Mouse (Mus musculus) limb, embryonic 13.5 days (tissue): Measurements from ENCODE around the gene Bcl9. TPM values are rescaled to one million over a fixed set of nuclear protein-coding genes. Genes with fewer than 3 reads are reported as not detected.

Experiments used
- ATAC-seq: fragments of 200-750 bp; cut with Nextera tagmentation; 2 replicates; pipeline ENCODE4 v1.8.0; 2017; ENCODE audit warnings: low read depth, moderate number of reproducible peaks, moderate TSS enrichment; ENCODE audit not compliant: low FRiP score
- H3K27ac ChIP-seq: fragments of 300-500 bp; sonication (generic); 2 replicates; pipeline ENCODE4 v1.5.1; 2015; ENCODE audit warnings: inconsistent platforms, mild to moderate bottlenecking, moderate library complexity
- H3K27me3 ChIP-seq: fragments of 300-500 bp; sonication (generic); 2 replicates; pipeline ENCODE4 v1.6.1; 2015; ENCODE audit warnings: mild to moderate bottlenecking, inconsistent platforms
- H3K36me3 ChIP-seq: fragments of 300-500 bp; sonication (generic); 2 replicates; pipeline ENCODE4 v1.6.1; 2015; ENCODE audit warnings: inconsistent platforms, mild to moderate bottlenecking, moderate library complexity
- H3K4me1 ChIP-seq: fragments of 300-500 bp; sonication (generic); 2 replicates; pipeline ENCODE4 v1.6.1; 2015; ENCODE audit warnings: inconsistent platforms
- H3K4me2 ChIP-seq: fragments of 300-500 bp; sonication (generic); replicated peaks from 2 replicates; pipeline ENCODE4 v1.6.1; 2015; ENCODE audit warnings: inconsistent platforms, mild to moderate bottlenecking, moderate library complexity
- H3K4me3 ChIP-seq: fragments of 300-500 bp; sonication (generic); 2 replicates; pipeline ENCODE4 v1.5.1; 2015; ENCODE audit warnings: moderate library complexity, mild to moderate bottlenecking, inconsistent platforms
- H3K9ac ChIP-seq: fragments of 300-500 bp; sonication (generic); 2 replicates; pipeline ENCODE4 v1.6.1; 2015; ENCODE audit warnings: mild to moderate bottlenecking, inconsistent platforms
- H3K9me3 ChIP-seq: fragments of 300-500 bp; sonication (generic); 2 replicates; pipeline ENCODE4 v1.6.1; 2016; ENCODE audit warnings: inconsistent platforms
- WGBS: fragments of 180-500 bp; shearing (Covaris S2); methylation state at CpG from one replicate; pipeline ENCODE4 v1.1.7; 2015; 5-methylcytosine and 5-hydroxymethylcytosine counted together
- polyA plus RNA-seq: library from polyadenylated mRNA; unstranded; fragments of >200 nt; fragmentation: Nextera tagmentation; extraction: Ambion mirVana; gene quantifications from 2 replicates; pipeline ENCODE4 v1.2.1, GENCODE M21; 2015

Bcl9 gene
- polyA plus RNA-seq, 1 experiment from 2014 or later = 97.4 TPM

- Histone ChIP-seq H3K4me1 (peaks cover 40% of the 10 kb centered on the region), H3K9ac (no peak overlapping the region), H3K4me2 (no peak overlapping the region), H3K27ac (peak overlapping the region; percentile 61; the same call in 1 of the 2 replicates), H3K27me3 (no peaks in the 10 kb centered on the region), H3K9me3 (no peaks in the 10 kb centered on the region), H3K4me3 (no peak overlapping the region), H3K36me3 (no peaks in the 10 kb centered on the region)
- ATAC-seq = no peak
- WGBS = 68% methylated on average over 6 of the region's 6 CpGs
Observed at GRCm38 (mm10) chr3:97252896-97253295, 44.8 kb downstream of the Bcl9 start.

GRCm38 (mm10) chr3:97242629-97243167 is 55.0 kb downstream of the Bcl9 start:
- Histone ChIP-seq H3K4me1 (peaks cover 19% of the 10 kb centered on the region), H3K36me3 (no peaks in the 10 kb centered on the region), H3K4me2 (no peak overlapping the region), H3K9me3 (no peaks in the 10 kb centered on the region), H3K27ac (no peak overlapping the region), H3K27me3 (no peaks in the 10 kb centered on the region), H3K9ac (no peak overlapping the region), H3K4me3 (no peak overlapping the region)
- 43% methylated on average over 10 of the region's 10 CpGs for WGBS
- ATAC-seq = no peak

- Histone ChIP-seq H3K9me3 (no peaks in the 10 kb centered on the region), H3K9ac (no peak overlapping the region), H3K4me3 (no peak overlapping the region), H3K27me3 (no peaks in the 10 kb centered on the region), H3K36me3 (no peaks in the 10 kb centered on the region), H3K27ac (no peak overlapping the region), H3K4me1 (peaks cover 19% of the 10 kb centered on the region), H3K4me2 (no peak overlapping the region)
- no peak for ATAC-seq
- 61% methylated on average over 6 of the region's 6 CpGs for WGBS
Observed at GRCm38 (mm10) chr3:97241826-97242225, 55.9 kb downstream of the Bcl9 start.

- no peaks in the 10 kb centered on the region for H3K9me3 ChIP-seq
- no peak overlapping the region for H3K4me3 ChIP-seq
- no peak overlapping the region; the same call in 1 of the 2 replicates for H3K27ac ChIP-seq
- H3K27me3 ChIP-seq = no peaks in the 10 kb centered on the region
- no peak for ATAC-seq
- WGBS = 83% methylated on average over 6 of the region's 6 CpGs
- H3K4me2 ChIP-seq = no peak overlapping the region
- H3K36me3 ChIP-seq = no peaks in the 10 kb centered on the region
- no peak overlapping the region for H3K9ac ChIP-seq
- H3K4me1 ChIP-seq = peaks cover 22% of the 10 kb centered on the region
Observed at GRCm38 (mm10) chr3:97239793-97240192, 57.9 kb downstream of the Bcl9 start.

- Histone ChIP-seq H3K36me3 (no peaks in the 10 kb centered on the region), H3K27ac (0 out of 2 replicates have a peak overlapping the region, but pooled peaks have one; percentile 22), H3K4me1 (peaks cover 18% of the 10 kb centered on the region), H3K9ac (no peak overlapping the region), H3K27me3 (no peaks in the 10 kb centered on the region), H3K9me3 (no peaks in the 10 kb centered on the region), H3K4me2 (no peak overlapping the region), H3K4me3 (no peak overlapping the region)
- WGBS = 88% methylated on average over 5 of the region's 5 CpGs
- ATAC-seq = no peak
Observed at GRCm38 (mm10) chr3:97239316-97239715, 58.4 kb downstream of the Bcl9 start.

GRCm38 (mm10) chr3:97238521-97238920 is 59.2 kb downstream of the Bcl9 start:
- ATAC-seq = no peak
- H3K4me1 ChIP-seq = peaks cover 18% of the 10 kb centered on the region
- no peaks in the 10 kb centered on the region for H3K27me3 ChIP-seq
- H3K9me3 ChIP-seq = no peaks in the 10 kb centered on the region
- H3K4me2 ChIP-seq = no peak overlapping the region
- no peak overlapping the region for H3K27ac ChIP-seq
- 75% methylated on average over 2 of the region's 2 CpGs for WGBS
- H3K9ac ChIP-seq = no peak overlapping the region
- H3K4me3 ChIP-seq = no peak overlapping the region
- H3K36me3 ChIP-seq = no peaks in the 10 kb centered on the region

- no peak overlapping the region for H3K4me3 ChIP-seq
- H3K4me1 ChIP-seq = peaks cover 8% of the 10 kb centered on the region
- no peak overlapping the region for H3K27ac ChIP-seq
- no peaks in the 10 kb centered on the region for H3K27me3 ChIP-seq
- H3K9me3 ChIP-seq = no peaks in the 10 kb centered on the region
- H3K36me3 ChIP-seq = no peaks in the 10 kb centered on the region
- WGBS = 99% methylated on average over 2 of the region's 2 CpGs
- H3K4me2 ChIP-seq = no peak overlapping the region
- no peak overlapping the region for H3K9ac ChIP-seq
- ATAC-seq = no peak
Observed at GRCm38 (mm10) chr3:97237403-97237802, 60.3 kb downstream of the Bcl9 start.

GRCm38 (mm10) chr3:97234797-97235196 is 62.9 kb downstream of the Bcl9 start:
- Histone ChIP-seq H3K4me2 (no peak overlapping the region), H3K9ac (no peak overlapping the region), H3K9me3 (no peaks in the 10 kb centered on the region), H3K27ac (no peak overlapping the region), H3K36me3 (peaks cover 6% of the 10 kb centered on the region; the same call in 1 of the 2 replicates), H3K4me1 (peaks cover 12% of the 10 kb centered on the region; the same call in 1 of the 2 replicates), H3K27me3 (no peaks in the 10 kb centered on the region), H3K4me3 (no peak overlapping the region)
- ATAC-seq = no peak
- 89% methylated on average over 14 of the region's 14 CpGs for WGBS

GRCm38 (mm10) chr3:97232328-97232727 is 65.4 kb downstream of the Bcl9 start:
- Histone ChIP-seq H3K4me1 (peaks cover 23% of the 10 kb centered on the region), H3K9ac (no peak overlapping the region), H3K27me3 (no peaks in the 10 kb centered on the region), H3K36me3 (peaks cover 6% of the 10 kb centered on the region; the same call in 1 of the 2 replicates), H3K4me3 (no peak overlapping the region), H3K27ac (no peak overlapping the region), H3K4me2 (no peak overlapping the region), H3K9me3 (no peaks in the 10 kb centered on the region)
- WGBS = 85% methylated on average over 3 of the region's 3 CpGs
- no peak for ATAC-seq

GRCm38 (mm10) chr3:97231857-97232256 is 65.9 kb downstream of the Bcl9 start:
- no peak overlapping the region for H3K27ac ChIP-seq
- WGBS = 87% methylated on average over 9 of the region's 9 CpGs
- no peak overlapping the region for H3K9ac ChIP-seq
- H3K4me2 ChIP-seq = no peak overlapping the region
- H3K4me1 ChIP-seq = peaks cover 23% of the 10 kb centered on the region
- H3K27me3 ChIP-seq = no peaks in the 10 kb centered on the region
- H3K9me3 ChIP-seq = no peaks in the 10 kb centered on the region
- ATAC-seq = no peak
- no peak overlapping the region for H3K4me3 ChIP-seq
- H3K36me3 ChIP-seq = peaks cover 6% of the 10 kb centered on the region; the same call in 1 of the 2 replicates

GRCm38 (mm10) chr3:97230631-97231404 is 66.9 kb downstream of the Bcl9 start:
- H3K27ac ChIP-seq = no peak overlapping the region
- H3K9me3 ChIP-seq = no peaks in the 10 kb centered on the region
- no peaks in the 10 kb centered on the region for H3K27me3 ChIP-seq
- no peak overlapping the region for H3K9ac ChIP-seq
- H3K4me3 ChIP-seq = no peak overlapping the region
- H3K4me1 ChIP-seq = peaks cover 28% of the 10 kb centered on the region
- no peak overlapping the region for H3K4me2 ChIP-seq
- no peak for ATAC-seq
- peaks cover 6% of the 10 kb centered on the region; the same call in 1 of the 2 replicates for H3K36me3 ChIP-seq
- WGBS = 94% methylated on average over 5 of the region's 5 CpGs

GRCm38 (mm10) chr3:97228457-97228856 is 69.3 kb downstream of the Bcl9 start:
- peak overlapping the region; percentile 94 for H3K27ac ChIP-seq

More at GRCm38 (mm10) chr3:97228457-97228856, 69.3 kb downstream of the Bcl9 start:
- Histone ChIP-seq H3K4me2 (peak overlapping the region; percentile 73), H3K27me3 (no peaks in the 10 kb centered on the region), H3K9ac (peak overlapping the region; percentile 76), H3K4me1 (peaks cover 45% of the 10 kb centered on the region), H3K36me3 (peaks cover 9% of the 10 kb centered on the region), H3K9me3 (no peaks in the 10 kb centered on the region), H3K4me3 (peak overlapping the region; percentile 75)
- ATAC-seq = no peak
- WGBS = 9% methylated on average over 12 of the region's 12 CpGs
